Mouse (Mus musculus) spleen, embryonic (tissue): ENCODE data around the gene Gm21958.

ENCODE experiments used
- CTCF ChIA-PET: fragments of 350-600 bp; sonication (Branson Sonifier 250); formaldehyde crosslinking; loops from one replicate; lab custom pipeline; 2022; lab: Charles Lee

Gene Gm21958

GRCm38 (mm10) chr3:54714253-54714652 is at the start of gene Gm21958:
TSS of gene Gm21958 (minus strand) at chr3:54714353.
- CTCF ChIA-PET: no interaction called here

DNA sequence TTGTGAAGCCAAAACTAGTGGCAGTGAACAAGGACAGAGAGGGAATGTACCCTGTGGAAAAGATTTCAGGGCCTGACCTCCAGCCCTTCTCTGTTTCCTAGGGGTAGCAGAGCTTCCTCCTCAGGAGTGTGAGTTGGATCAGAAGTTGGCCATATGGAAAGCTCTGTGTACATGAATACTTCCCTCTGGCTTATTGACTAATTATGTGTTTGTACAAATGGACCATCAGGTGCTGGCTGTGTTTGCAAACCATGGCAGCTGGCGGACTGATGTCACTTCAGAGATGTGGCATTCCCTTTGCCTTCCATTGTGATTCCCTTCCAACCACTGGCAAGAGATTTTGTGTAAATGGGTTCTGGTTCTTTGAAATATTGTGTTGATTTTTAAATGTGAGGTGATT is 47.1 kb upstream of the Gm21958 start:
- CTCF ChIA-PET: no interaction called here

DNA sequence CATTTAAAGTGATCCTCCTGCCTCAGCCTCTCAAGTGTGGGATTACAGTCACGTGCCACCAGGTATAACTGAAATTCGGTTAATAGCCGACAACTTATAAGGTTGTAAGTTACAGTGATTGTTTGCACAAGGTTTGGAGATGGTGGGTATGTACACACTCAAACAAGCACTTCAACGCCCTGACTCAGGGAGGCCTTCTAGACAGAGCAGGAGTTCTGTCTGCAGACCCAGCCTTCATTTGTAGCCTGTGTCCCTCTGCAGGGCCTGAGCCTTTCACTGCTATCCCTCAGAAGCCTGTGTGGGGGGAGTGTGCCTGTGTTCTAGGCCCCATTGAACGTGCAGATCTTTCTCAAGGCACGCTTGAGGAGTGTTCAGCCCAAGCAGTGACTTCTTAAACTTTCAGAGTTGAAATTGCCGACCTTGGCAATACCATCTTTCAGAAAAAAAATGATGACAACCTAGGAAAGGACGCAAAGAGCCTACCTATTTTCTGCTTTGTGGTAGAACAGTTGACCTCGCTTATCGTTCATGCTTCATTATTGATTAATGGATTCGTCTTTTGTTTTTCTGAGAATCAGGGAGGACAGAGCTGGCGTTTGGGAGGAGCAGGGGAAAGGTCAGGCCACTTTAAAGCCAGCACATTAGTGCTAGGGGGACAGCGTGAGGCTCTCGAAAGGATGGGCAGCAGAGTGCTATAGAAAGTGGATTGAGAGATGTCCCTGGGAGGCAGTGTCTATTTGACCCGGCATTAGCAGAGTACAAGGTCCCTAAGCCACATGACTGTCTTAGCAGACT is 46.4 kb upstream of the Gm21958 start:
- CTCF ChIA-PET: no interaction called here

DNA sequence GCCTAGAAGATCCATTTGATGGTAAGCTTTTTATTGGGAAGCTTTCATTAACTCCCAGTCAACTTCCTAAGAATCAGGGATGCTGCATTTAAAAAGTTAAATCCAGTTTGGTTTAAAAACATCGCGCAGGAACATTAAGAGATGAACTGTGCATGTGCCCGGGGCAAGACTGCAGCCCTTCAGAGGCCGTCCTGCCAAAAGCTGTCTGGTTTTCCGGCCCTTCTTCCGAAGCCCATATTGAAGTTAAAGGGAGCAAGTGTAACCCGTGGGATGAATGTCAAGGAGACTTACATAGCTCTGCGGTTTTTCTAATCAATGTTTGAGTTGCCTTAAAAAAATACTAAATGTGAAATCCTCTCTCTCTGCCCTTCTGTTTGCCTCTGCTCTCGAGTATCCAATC is 45.1 kb upstream of the Gm21958 start:
- CTCF ChIA-PET: no interaction called here

DNA sequence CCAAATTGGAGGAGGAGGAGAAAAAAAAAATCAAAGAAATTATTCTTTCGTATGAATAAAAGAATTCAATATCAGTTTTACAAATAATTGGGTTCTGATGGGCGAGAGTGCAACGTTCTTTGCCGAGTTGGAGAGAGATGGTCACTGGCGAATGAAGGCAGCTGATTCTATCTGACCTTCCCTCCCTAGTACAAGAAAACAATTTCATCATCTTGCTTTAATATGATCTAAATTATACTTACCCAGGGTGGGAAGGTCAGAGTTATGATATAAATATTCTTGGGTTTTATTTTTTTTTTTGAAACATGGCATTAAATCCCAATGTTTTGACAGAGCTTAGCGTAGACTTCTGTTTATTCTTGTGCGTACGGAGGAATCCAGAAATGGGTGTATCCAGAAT is 43.3 kb upstream of the Gm21958 start:
- CTCF ChIA-PET: no interaction called here

DNA sequence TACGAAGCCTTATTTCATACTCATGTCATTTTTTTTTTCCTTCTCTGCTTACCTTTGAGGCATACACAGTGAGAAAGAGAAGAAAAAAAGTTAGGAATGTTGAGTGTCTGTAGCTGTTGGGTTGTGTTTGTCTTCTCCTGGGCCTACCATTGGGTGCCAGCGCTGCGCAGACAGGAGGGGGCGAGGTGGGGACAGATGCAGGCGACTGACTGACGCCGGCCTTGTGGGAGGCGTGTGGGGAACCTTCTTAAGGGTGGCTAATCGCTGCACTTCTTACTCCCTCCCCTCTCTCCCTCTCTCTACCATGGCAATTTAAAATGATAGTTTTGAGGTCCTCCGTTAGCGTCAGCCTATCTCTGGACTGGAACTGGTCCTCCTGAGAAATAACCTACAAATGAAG is 41.9 kb upstream of the Gm21958 start:
- CTCF ChIA-PET: no interaction called here

DNA sequence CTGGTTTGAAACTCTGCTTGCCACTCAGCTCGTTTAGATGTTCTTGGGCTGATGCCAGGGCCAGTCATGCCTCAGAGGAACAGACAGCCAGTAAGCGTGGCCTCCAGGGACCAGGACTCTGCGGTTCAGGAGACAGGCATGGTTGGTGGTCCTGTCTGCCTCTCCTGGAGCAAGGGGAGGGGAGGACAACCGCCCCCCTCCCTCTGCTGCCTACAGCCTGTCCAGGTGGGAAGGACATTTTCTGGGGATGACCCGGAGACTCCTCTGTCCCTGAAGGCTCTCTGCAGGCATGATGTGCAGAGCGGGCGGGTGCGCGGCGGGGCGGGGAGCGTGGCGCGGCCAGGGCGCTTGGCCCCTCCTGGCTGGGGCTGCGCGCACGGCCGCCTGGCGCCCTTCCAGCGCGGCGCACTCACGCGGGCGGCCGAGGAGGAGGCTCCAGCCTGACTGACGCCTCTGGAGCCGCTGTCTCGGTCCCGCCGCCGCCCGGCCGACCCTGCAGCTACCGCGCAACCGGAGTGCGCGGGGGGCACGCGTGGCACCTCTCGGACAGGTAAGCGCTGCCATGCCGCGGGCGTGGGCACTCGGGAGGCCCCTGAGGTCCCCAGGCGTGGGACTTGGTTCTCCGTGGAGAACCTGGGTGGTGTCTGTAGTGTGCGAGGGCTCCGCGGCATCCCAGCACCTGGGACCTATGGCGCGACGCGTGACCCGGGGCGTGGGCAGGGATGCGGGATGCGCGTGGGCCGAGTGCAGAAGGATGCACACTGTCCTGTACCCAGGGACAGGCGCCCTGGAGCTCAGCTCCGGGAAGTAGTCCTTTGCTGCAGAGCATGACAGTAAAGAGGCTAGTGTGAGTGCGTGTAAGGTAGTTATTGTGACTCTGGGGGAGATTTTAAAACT is 41.2 kb upstream of the Gm21958 start, which contains the start of gene Smad9:
Smad9 (plus strand) TSS at position 438 of the 897 bp plus-strand sequence.
- CTCF ChIA-PET: no interaction called here

DNA sequence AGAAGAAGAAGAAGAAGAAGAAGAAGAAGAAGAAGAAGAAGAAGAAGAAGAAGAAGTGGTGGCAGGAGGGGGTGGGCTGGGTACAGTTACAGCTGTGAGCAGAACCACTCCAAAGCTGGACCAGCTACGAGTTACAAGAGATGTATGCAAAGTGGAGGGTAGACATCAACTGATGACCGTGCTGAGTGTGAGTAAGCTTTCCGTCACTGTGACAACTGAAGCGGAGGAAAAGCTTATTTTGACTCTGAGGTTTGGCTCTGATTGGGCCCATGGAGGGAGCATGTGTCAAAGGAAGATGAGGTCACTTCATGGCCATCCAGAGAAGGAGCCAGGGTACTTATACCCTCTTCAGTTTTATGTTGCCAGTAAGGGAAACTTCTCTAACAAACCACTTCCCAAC is 39.3 kb upstream of the Gm21958 start:
- CTCF ChIA-PET: no interaction called here

- CTCF ChIA-PET: no interaction called here
Measured at GRCm38 (mm10) chr3:54745799-54746198, 31.6 kb upstream of the Gm21958 start.

DNA sequence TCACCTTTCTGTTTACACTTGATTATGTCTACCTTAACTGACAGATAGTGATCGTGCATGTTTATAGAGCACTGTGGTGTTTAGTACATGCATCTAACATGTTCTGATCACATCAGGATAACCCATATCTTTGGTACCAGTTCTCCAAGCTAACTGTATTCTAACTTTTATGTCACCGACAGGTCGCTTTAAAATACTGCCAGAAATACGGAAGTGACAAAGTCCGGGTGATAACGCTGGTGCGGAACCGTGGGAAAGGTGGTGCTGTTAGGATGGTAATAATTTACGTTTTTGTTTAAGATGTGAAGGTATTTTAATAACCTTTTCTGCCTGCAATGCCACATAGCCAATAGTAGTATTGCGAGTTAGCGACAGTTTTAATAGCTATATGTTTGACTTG is 27.8 kb upstream of the Gm21958 start:
- CTCF ChIA-PET: no interaction called here

- CTCF ChIA-PET: no interaction called here
Measured at GRCm38 (mm10) chr3:54737317-54737716, 23.2 kb upstream of the Gm21958 start.

GRCm38 (mm10) chr3:54736101-54736927 is 22.2 kb upstream of the Gm21958 start:
- CTCF ChIA-PET: interaction anchor here (0.6 to 0.8 kb wide), 2 partner anchors 64 to 73 kb away, joined by 3 to 4 read pairs; no protein-coding TSS in a partner anchor

GRCm38 (mm10) chr3:54735247-54736046 is 21.3 kb upstream of the Gm21958 start, which contains the start of the genes Exosc8 and Alg5:
TSS of gene Exosc8 (minus strand) at chr3:54735393.
TSS of gene Alg5 (plus strand) at chr3:54735539.
- CTCF ChIA-PET: no interaction called here

- CTCF ChIA-PET: no interaction called here
Measured at GRCm38 (mm10) chr3:54734411-54735246, 20.5 kb upstream of the Gm21958 start.

DNA sequence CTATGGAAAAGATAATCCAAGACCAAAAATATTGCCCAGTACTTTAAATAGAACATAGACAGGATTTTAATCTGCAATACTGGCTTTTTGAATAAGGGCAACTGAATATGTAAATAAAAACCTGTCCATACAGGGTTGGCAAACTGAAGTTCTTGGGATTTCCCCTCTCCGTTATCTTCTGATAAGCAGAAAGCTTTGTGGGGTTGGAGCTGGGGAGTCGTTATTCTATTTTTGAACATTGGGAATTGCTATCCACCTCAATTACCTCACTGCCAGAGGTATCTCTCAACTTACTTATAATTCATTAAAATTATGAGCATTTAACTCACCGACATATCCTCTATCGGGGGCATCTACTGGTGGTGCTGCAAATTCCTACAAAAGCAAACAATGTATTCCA is 18.2 kb upstream of the Gm21958 start:
- CTCF ChIA-PET: no interaction called here

DNA sequence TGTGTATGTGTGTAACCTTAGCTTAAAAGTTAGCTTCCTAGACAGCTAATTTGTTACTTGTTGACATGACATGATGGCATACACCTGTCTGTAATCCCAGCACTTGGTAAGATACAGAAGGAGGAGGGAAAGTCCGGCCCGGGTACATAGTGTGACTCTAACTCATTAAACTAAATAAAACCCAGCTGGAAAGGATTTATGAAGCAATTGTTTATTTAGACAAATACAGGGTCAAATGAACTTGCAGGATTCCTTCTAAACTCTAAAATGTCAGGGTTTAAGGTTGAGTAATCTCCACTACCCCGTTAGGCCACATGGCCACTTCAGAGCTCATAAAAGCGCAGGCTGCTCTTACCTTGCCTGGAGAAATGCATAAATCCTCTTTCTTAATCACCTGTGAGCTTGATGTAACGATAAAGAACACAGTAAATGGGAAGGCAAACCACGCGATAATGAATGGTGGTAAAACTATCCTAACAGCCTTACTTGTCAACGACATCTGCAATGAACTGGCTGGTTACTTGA is 17.5 kb upstream of the Gm21958 start:
- CTCF ChIA-PET: no interaction called here

DNA sequence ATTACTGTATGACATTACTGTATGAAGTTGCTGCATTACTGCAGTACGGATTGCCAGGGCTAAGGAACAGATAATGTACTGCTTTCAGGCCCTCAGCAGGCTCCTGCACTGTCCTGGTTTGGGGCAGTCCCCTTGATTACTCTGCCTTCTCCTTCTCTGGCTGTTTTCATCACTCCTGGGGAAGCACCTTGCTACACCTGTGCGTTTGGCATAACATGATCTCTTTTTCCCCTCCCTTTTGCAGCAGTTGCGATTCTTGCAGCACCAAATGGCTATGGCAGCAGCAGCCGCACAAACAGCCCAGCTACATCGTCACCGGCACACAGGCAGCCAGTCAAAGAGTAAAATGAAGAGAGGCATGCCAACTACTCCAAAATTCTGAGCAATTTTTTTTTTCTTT is 13.9 kb upstream of the Gm21958 start:
- CTCF ChIA-PET: no interaction called here

DNA sequence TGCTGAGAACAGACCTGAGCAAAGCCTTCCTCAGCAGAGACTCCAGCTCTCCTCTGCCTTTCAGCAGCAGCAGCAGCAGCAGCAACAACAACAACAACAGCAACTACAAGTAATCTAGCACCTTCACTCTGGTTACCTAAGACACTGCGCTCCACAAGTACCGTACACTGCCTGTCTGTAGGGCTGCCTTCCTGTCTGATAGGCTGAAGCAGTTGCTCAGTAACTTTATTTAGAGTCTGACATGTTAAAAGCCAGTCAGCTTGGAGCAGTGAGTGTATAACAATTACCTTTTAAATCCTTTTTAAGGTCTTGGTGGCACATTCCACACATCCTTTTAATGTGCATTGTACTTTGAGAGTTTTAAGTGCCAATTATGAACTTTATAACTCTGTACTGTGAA is 13.4 kb upstream of the Gm21958 start:
- CTCF ChIA-PET: no interaction called here

GRCm38 (mm10) chr3:54725344-54725743 is 11.2 kb upstream of the Gm21958 start:
- CTCF ChIA-PET: no interaction called here
